Mouse (Mus musculus) brain, embryonic 14.5 days (tissue): ENCODE results near the gene Gm44965.

Experiments
- CTCF ChIP-seq: fragments of 200-500 bp; IDR thresholded peaks from 2 replicates; pipeline ENCODE4 v1.5.1; 2012; ENCODE audit warnings: inconsistent platforms, mild to moderate bottlenecking, moderate library complexity, borderline replicate concordance; ENCODE audit not compliant: insufficient read depth, insufficient read length; ENCODE audit errors: extremely low read depth
- POLR2A ChIP-seq: fragments of 200-500 bp; IDR thresholded peaks from 2 replicates; pipeline ENCODE4 v1.6.1; 2012; ENCODE audit warnings: mild to moderate bottlenecking, inconsistent platforms, borderline replicate concordance; ENCODE audit not compliant: poor library complexity, insufficient read depth, insufficient read length, severe bottlenecking; ENCODE audit errors: extremely low read depth

GRCm38 (mm10) chr6:48626464-48626863 lies 32.7 kb downstream of the Gm44965 start, which contains the start of gene AI854703:
- no peak for TF ChIP-seq CTCF
- TF ChIP-seq POLR2A = no peak
